Mouse (Mus musculus): ENCODE measurements around the gene Prmt7. TPM values are rescaled to one million over a fixed set of nuclear protein-coding genes. Genes with fewer than 3 reads are reported as not detected.

Gene Prmt7
- total RNA-seq, 2 experiments from 2014 or later, result 27.0 to 28.2 TPM

DNA sequence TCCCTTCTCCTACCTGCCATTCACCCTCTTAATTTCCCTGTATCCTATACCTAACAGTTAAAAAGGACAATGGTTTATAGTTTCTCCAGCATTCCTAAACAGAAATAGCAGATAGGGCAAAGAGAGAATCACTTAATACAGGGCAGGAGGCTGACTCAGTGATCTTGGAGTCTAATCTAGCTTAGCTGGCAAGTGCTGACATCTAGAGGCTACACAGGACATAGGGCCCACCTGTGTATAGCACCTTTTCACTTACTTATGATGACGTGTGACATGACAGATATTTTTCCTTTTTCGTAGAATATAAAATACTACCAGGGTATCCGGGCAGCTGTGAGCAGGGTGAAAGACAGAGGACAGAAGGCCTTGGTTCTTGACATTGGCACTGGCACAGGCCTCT is 8.9 kb downstream of the Prmt7 start:
- no peak for DNase-seq

DNA sequence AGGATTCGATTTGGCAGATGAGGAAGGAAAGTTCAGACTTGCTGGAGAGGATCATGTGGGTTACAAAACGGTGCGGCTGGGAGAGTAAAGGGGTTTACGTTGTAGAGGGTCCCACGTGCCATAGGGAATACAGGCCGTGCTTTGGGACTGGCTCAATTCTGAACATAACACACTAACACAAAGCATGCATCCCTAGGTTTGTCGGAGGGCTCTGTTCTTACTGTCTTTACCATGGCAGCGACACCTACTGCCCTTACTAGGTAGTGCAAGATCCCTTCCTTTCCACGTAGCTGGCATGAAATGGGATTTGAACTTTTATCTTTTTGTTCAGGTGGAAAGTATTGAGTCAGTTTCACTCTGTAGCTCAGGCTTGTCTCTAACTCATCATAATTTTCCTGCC is 15.9 kb downstream of the Prmt7 start:
- peak; percentile 52 to 72 for DNase-seq

DNA sequence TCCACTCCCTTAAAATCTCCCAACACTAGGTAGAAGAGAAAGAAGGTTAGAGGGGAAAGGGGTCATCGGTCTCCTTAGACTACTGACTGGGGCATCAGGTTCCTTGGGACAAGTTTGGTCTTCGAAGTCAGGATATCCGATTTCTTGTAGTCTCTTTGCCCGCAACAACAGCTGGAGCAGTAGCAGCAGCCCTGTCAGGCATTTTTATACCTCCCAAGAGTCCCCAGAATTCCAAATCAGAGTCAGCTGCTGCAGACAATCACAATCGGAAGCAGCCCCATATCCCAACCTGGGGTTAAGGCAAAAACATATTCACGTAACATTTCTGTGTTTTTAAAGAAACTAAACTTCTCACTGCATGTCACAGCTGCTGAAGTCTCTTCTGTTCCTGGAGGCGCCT is 20.8 kb downstream of the Prmt7 start:
- DNase-seq, result no peak

DNA sequence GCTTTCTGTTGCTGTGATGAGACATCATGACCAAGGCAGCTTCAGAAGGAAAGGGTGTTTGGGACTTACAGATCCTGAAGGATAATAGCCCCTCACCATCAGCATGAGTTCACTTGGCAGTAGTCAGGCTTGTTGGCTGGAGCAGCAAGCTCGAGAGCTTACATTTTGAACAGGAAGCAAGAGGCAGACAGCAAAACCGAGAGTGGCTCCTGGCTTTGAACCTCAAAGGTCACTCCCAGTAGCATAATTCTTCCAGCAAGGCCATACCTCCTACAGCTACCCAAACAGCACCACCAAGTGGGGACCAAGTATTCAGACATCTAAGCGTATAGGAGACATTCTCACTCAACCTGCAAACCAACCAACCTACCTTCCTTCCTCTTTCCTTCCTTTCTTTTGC is 22.0 kb downstream of the Prmt7 start:
- no peak for DNase-seq

DNA sequence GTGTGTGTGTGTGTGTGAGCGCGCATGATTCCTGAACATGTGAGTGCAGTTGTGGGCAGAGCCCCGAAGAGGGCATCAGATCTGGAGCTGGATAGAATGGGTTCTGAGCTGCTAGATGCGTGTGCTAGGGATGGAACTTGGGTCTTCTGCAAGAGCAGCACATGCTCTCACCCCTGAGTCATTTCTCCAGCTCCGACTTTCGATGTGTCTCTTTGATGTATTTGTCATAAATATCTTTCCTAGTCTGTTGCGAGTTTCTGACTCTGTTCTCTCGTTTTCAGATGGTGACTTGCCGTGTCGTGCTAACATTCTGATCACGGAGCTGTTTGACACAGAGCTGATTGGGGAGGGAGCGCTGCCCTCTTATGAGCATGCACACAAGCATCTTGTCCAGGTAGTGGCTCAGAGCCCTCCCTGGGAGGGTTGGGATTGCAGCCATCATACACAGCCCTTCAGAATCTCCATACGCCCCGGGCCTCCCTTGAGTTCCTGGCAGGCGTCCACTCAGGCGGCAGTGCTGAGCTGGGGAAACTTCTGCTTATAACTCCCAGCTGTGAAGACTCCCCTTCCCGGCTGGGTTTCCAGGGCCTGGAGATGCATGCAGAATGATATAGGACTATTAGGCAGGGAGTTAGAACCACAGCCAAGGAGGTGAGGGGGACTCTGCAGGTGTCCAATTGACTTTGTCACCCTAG is 24.0 kb downstream of the Prmt7 start:
- no peak for DNase-seq

DNA sequence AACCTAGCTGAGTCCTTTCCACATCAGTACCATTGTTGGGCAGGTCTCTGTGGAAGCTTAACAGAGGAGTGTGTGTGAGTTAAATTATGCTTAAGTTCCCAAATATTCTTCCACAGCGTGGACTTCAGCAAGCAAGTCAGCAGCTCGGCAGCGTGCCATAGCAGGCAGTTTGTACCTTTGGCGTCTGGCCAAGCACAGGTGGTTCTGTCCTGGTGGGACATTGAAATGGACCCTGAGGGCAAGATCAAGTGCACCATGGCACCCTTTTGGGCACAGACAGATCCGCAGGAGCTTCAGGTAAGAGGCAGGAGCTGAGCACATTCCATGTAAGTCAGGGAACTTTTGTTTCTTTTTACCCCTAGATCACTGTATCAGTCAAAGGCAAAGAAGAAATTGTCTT is 26.4 kb downstream of the Prmt7 start:
- DNase-seq, result no peak

DNA sequence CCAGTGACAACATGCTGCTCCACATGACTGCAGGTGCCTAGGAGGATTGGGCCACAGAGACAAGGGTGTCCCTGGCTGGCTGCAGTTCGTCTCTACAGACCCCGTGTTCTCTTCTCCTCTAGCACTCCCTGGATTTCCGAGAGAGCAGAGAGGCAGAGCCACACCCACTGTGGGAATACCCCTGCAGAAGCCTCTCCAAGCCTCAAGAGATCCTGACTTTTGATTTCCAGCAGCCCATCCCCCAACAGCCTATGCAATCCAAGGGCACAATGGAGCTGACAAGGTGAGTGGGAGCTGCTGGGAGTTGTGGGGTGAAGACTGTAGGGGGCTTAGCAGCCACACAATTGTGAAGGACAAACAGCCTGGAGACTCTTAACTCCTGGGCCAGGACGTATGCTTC is 39.5 kb downstream of the Prmt7 start:
- DNase-seq, result no peak

DNA sequence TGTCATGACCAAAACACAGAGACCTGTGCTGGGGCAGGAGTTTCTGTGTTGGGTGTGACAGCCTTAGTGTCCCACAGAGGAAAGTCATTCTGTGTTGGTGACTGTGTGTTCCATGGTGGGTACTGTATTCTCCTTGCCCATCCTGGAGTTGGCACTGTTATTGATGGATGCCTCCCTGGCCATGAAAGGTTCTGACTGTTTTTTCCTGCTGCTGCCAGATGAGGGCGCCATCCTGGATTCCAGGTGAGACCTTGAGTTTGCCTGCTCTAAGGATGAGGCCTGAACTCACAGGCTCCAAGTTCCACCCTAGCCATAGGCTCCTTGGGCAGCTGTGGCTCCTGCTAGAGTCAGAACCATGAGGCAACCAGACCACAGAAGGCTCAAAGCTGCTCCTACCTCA is 47.4 kb downstream of the Prmt7 start:
- DNase-seq, result peak; percentile 10 to 32

DNA sequence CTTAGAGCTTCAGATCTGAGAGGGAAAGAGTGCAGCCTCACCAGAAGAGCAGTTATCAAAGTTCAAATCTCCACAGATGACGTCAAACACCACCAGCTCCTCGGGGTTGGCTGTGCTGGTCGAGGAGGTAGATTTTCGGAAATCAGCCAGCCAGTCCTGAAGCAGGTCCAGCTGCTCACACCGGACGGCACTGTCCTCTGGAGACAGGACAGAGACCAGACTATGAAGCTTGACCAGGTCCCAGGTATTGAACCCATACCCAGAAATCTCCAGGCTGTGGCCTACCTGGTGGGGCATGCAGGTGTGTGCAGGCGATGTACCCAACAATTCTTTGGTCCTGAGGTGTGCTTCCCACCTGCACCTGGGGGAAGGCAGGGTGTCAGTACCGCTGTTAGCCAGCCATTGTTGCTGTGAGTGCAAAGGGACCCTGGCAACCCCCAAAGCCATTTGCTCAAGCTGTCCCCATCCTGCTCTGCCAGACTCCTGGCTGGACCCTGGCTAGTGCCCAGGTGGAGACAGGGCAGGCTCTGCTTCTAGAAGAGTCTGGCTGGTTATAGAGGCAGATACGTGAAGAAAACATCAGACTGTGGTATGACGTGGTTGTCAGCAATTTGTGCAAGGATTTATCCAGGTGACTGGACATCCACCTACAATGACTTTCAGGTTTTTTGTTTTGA is 49.0 kb downstream of the Prmt7 start:
- DNase-seq, result no peak

DNA sequence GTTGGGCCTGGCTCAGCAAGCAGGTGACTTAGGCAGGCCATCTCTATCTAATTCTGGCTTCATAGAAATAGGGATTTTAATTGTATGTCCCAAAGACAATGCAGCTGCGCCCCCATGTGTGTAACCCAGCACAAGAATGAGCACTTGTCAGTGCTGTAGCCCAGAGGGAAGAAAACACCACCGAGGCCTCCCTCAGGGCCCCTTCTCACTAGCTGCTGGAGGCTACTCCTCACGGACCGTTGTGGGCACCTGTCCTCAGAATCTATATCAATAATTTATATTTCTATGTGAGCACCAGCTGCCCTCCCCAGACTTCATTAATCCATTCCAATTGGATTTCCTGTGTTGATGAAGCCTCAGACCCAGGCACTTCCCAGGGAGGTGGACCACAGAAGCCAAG is 50.2 kb downstream of the Prmt7 start:
- no peak for DNase-seq

DNA sequence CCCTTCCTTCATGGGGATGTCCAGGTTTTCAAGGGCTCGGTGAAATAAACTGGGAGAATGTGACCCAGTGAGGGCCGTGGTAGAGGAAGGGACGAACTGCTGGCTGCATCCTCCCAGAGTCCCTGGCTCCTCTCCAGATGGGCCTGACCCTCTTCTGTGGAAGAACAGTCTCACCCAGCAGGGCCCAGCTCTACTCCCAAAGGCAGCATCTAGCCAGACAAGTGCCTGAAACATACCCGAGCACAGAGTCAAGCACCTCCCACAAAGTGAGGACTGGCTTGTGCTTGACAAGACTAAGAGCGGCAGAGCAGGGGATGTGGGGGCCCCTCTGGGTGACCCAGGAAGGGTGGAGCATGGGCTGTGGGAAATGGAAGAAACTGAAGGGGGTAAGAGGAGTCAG is 51.6 kb downstream of the Prmt7 start:
- no peak for DNase-seq

DNA sequence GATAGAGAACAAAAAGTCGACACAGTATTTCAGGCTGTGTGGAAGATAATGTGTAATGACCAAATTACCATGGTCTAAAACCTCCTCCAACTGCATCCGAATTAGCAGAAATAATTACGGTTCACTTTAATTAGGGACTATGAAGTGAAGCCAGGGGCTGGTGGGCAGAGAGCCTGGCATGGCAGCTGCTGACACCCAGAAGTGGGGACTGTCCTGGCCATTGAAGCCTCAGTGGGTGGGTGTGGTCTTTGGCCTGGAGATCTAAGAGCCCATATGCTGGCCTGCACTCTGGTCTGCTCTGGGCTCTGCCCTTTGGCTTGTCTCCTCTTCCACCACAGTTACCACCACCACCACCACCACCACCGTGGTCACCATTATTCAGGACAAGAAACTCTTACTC is 53.2 kb downstream of the Prmt7 start:
- DNase-seq, result no peak

DNA sequence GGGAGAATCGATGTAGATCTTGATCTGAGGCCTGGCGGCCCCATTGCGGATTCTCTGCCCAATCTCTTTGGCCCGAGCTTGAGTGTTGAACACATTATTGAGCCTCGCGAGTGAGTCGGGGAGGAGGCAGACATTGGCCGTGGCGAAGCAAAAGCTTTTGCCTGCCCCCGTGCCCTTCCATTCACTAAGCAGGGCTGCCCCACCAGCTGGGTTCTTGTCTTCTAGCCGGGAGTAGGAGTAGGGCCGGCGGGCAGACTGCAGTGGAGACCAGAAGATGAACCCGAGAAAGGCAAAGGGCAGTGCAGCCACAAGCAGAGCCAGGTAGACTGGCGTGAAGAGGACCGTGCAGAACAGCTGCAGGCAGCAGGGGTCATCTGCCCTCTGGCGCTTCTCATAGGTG is 54.7 kb downstream of the Prmt7 start:
- no peak for DNase-seq

DNA sequence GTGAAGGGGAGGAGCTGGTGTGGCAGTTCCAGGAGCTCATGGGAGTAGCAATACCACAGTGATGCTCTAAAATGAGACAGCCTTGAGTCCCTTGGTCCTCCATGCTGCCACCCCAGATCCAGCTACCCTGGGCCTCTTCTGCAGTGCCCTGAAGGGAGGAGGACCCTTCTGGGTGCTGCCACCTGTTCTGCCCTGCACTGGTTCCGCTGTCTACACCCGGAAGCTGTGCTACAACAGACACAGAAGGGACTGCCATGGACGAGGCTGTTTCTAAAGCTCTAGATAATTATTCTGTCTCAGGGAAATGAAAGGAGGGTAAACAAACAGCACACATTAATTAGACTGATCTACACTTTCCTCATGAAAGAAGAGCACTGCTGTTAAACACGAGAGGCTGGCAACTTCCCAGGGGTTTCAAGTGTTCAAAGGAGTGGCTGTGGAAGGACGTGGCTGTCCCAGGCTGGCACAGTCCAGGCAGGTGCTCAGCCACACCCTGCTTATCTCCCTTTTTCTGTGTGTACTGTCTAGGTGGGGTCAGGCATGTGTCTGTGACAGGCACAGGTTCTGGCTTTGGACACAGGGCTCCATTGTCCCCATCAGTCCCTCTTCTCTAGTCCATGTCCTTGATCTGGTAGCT is 58.1 kb downstream of the Prmt7 start:
- DNase-seq, result no peak

DNA sequence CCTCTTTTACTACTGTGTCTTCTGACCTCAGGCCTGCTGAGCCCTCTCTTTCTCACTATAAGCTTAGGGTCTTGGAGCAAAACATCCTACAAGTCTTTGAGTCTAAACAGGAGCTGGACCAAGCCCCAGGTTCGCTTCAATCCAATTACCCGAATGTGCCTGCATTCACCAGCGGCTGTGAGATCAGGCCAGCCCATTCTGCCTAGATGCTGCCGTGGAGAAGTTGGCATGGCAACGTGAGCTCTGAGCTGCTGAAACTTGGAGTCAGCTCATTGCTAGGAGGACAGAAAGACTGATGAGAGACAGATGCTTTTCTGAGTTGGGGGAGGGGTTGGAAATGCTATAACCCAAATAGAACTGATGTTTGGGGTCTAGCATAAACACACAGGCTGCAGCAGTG is 60.1 kb downstream of the Prmt7 start:
- DNase-seq, result no peak

DNA sequence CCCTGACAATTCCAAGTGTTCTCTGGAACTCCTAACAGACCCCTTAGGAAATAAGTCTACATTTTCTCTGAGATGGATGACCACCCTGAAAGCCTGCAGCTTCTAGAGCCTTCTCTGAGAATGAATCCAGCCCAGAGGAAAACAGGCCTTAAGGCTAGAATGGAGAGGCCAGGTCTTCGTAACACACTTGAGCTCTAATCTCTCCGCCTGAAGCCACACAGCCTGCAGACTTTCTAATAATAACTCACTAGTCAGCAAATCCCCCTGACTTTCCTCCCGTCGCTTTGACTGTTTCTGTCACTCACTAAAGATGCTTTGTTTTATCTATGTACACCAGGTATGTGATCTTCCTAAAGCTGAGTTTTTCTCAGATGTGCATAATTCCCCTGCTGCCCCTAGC is 60.6 kb downstream of the Prmt7 start:
- DNase-seq, result no peak

DNA sequence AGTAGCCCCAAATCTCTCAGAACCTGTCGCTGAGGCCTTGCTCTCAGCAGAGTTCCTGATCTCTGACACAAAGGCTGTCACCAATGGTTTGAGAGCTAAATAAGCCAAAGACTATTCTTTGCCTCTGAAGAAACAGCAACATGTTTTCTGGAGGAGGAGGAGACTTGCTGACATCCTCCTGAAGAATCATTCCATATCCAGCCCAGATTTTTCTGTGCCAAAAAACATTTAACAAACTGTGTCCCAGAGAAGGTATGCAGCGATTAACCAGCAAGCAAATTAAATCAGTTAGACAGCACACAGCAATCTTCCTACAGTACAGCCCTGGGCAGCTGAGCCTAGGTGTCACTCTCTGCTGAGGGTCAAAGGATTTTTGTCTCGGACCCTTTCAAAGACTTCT is 62.7 kb downstream of the Prmt7 start:
- no peak for DNase-seq

DNA sequence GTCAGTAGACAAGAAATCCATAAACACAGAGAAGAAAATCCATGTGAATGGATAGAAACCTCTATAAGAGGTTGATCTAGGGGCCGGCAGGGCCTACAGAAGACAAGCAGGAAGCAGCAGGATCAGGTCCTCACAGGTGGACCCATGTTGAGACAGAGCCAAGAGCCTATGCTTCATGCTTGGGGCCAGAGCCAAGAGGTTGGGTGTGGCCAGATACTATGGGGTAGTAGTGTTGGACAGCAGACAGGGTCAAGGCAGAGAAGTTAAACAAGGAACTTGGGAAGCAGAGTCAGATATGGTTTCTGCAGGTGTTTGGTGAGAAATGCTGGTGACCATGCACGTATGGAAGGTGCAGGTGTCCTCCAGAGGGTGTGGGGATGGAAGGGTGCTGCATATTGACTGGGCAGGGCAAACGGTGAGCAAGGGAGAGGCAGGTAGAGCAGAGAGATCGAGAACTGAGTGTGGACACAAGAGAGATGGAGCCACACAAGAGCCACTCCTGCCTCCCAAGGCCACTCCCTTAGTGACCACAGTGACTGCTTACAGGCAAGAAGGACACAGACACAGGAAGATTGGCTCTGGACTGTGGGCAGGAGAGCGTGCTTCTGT is 66.1 kb downstream of the Prmt7 start:
- DNase-seq, result no peak

DNA sequence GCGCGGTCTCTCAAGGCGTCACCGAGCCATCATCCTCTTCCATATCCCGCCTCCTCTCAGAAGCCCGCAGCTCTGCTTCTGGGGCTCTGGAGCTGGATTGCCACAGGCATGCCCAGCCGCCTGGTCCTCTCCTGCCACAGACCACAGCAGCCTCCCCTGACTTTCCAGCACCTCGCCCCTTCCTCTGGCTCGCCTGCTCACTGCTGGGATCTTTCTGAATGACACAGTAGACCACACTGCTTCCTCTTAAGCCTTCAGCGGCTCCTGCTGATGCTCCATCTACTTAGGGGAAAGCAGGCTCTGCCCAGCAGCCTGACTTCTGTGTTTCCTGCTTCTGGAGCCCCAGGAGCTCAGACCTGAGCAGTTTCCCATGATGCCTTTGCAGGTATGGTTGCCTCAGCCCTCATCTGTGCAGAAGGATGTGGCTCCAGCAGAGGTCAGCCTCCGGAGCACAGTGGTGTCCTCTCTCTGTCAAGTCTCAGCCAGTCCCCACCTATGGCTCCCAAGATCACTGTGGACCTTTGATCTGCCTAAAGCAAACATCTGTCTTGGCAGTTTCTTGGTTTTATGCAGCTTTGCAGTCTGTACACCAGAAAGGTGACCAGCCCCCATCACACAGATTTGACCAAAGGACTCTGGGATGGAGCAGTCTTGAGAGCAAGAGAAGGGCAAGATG is 67.8 kb downstream of the Prmt7 start:
- no peak for DNase-seq

DNA sequence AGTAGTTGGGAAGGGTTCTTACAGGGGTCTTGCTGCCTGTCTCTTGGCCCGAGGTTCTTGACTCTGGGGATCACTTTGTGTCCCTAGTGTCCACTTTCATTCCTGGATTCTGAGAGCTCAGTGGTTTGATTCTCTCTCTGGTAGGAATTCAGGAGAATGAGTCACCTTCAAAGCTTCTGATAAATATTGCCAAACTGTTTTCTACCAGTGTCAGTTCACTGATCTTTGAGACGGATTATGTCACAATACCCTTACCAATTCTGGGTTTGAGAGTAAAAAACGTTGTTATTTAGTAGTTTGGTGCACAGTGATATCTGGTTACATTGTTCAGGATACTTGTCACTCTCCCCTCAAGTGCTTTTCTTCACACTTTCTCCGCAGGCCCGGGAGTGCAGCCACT is 69.4 kb downstream of the Prmt7 start:
- no peak for DNase-seq

DNA sequence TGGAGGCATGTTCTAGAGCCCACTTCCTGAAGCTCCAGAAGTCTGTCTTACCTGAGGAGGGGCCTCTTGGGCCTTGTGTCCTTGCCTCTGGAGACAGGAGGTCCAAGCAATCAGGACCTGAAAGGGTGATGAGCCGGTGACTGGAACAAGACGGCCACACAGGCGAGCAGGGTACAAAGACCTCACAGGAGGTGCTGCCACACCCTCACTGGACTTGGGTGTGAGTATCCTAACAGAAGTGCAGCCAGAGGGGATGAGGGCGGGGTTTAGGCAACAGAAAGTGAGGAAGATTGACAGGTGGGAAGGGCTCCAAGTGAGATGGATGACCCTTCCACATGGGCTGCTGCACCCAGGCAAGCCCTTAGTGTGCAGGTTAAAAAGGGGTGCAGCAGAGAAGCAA is 70.1 kb downstream of the Prmt7 start:
- no peak for DNase-seq

DNA sequence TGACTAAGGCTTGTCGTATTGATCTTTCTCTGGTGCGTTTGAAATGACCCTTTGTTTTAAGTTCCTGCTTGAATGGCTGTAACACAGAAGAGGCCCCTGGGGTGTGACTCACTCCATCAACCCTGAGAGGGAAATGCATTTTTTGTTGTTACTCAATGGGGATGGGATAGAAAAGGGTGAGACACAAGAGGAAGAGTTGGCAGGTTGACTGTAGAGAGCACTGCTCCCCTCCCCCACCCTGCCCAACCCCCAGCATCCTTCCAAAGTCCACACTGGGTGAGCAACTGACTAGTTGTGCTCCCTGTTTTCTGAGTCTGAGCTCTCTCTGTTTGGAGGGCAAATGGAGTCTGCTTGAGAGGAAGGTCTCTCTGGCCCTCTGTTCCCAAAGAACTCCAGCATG is 76.7 kb downstream of the Prmt7 start:
- no peak for DNase-seq

DNA sequence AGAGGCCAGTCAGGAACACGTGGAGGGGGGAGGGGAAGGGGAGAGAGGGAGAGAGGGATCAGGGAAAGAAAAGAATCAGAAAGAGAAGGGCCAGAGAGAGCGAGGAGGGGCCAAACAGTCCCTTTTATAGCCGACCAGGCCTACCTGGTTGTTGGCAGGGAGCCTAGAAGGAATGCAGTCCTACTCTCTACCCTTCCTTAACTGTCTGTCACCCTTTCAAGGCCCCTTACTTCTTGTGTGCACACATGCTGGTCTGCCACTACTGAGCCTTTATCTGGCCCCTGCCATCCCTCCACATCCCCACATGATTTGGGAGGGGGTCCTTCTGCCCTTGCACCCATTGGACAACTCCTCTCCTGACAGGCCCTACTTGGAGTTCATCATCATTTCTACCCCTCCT is 78.0 kb downstream of the Prmt7 start:
- no peak for DNase-seq
